Mouse (Mus musculus) ES-E14 (cell line): ENCODE measurements at regions not wholly inside any gene's neighbourhood (a gene's known extent, or its start where the extent isn't known, plus 50 kb on each side); places are given as distances from the start of the nearest gene placed in this dataset.

Experiments
- HCFC1 ChIP-seq: IDR thresholded peaks from 2 replicates; pipeline ENCODE4 v1.6.1; 2012; ENCODE audit warnings: low read length, inconsistent platforms, borderline replicate concordance; ENCODE audit not compliant: insufficient read depth
- MAFK ChIP-seq: IDR thresholded peaks from 2 replicates; pipeline ENCODE4 v1.6.1; 2014; ENCODE audit warnings: mild to moderate bottlenecking, low read depth, low read length, inconsistent platforms; ENCODE audit not compliant: insufficient read depth
- ZC3H11A ChIP-seq: IDR thresholded peaks from 2 replicates; pipeline ENCODE4 v1.6.1; 2012; ENCODE audit warnings: low read depth, mild to moderate bottlenecking, inconsistent platforms, low read length, borderline replicate concordance
- ZNF384 ChIP-seq: IDR thresholded peaks from 2 replicates; pipeline ENCODE4 v1.6.1; 2012; ENCODE audit warnings: low read depth, low read length, inconsistent platforms

- TF ChIP-seq ZNF384 (no peak), HCFC1 (no peak), MAFK (no peak), ZC3H11A (no peak)
Observed at GRCm38 (mm10) chr15:31138637-31139036, 85.5 kb upstream of the Dap start.
